Mouse (Mus musculus) midbrain, embryonic 14.5 days (tissue): ENCODE data around the gene Panx3. TPM values are rescaled to one million over a fixed set of nuclear protein-coding genes. Genes with fewer than 3 reads are reported as not detected.

Experiments used
- ATAC-seq: fragments of 200-750 bp; cut with Nextera tagmentation; 2 replicates; pipeline ENCODE4 v1.8.0; 2017; ENCODE audit warnings: moderate number of reproducible peaks, moderate library complexity; ENCODE audit not compliant: low FRiP score, low TSS enrichment
- DNase-seq: peaks from one replicate; pipeline ENCODE4 v3.0.0-alpha.2; 2015
- H3K27ac ChIP-seq: fragments of 300-500 bp; sonication (generic); replicated peaks from 2 replicates; pipeline ENCODE4 v1.5.1; 2014; ENCODE audit warnings: mild to moderate bottlenecking, low read depth, low read length, moderate library complexity
- H3K27me3 ChIP-seq: fragments of 300-500 bp; sonication (generic); 2 replicates; pipeline ENCODE4 v1.6.1; 2014; ENCODE audit warnings: low read length, control low read depth, mixed read lengths; ENCODE audit not compliant: control insufficient read depth, insufficient read depth
- H3K36me3 ChIP-seq: fragments of 300-500 bp; sonication (generic); 2 replicates; pipeline ENCODE4 v1.6.1; 2014; ENCODE audit warnings: low read length, control low read depth; ENCODE audit not compliant: control insufficient read depth, insufficient read depth
- H3K4me1 ChIP-seq: fragments of 300-500 bp; sonication (generic); 2 replicates; pipeline ENCODE4 v1.6.1; 2014; ENCODE audit warnings: mild to moderate bottlenecking, antibody characterized with exemption, low read length, control low read depth; ENCODE audit not compliant: control insufficient read depth, insufficient read depth
- H3K4me2 ChIP-seq: fragments of 300-500 bp; sonication (generic); 2 replicates; pipeline ENCODE4 v1.6.1; 2014; ENCODE audit warnings: mild to moderate bottlenecking, low read length, moderate library complexity
- H3K4me3 ChIP-seq: fragments of 300-500 bp; sonication (generic); replicated peaks from 2 replicates; pipeline ENCODE4 v1.5.1; 2014; ENCODE audit warnings: low read depth, low read length
- H3K9ac ChIP-seq: fragments of 300-500 bp; sonication (generic); replicated peaks from 2 replicates; pipeline ENCODE4 v1.6.1; 2014; ENCODE audit warnings: mild to moderate bottlenecking, low read length, moderate library complexity
- H3K9me3 ChIP-seq: fragments of 300-500 bp; sonication (generic); 2 replicates; pipeline ENCODE4 v1.6.1; 2016; ENCODE audit warnings: low read length, control low read depth, mixed read lengths; ENCODE audit not compliant: control insufficient read depth
- WGBS: fragments of 180-500 bp; shearing (Covaris S2); extraction: QIAGEN DNeasy Blood & Tissue Kit; methylation state at CpG from one replicate; pipeline ENCODE4 v1.1.7; 2014; 5-methylcytosine and 5-hydroxymethylcytosine counted together
- polyA plus RNA-seq: library from polyadenylated mRNA; unstranded; fragments of >200 nt; fragmentation: Nextera tagmentation; extraction: Ambion mirVana; gene quantifications from 2 replicates; pipeline ENCODE4 v1.2.1, GENCODE M21; 2014

The Panx3 gene
- polyA plus RNA-seq, 1 experiment from 2014 or later: not detected

DNA sequence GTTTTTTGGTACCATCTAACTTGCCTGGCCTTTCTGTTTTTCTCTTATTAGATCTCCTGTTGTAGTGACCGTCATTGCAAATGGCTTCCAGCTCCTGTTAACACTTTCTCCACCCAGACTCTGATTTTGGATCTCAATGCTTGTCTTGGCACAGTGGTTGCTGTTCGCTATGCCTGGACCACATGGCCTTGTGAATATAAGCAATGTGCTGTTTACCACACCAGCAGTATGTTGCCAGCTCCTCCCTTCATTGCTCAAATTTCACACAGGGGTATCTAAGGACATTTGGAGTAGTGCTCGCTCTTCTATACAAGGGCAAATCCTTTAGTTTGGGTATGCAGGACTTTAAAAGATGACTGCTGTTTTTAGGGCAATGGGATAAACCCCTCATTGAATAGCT lies 22.8 kb downstream of the Panx3 start:
- no peaks in the 10 kb centered on the region for H3K9me3 ChIP-seq
- no peak overlapping the region for H3K4me3 ChIP-seq
- no peak overlapping the region for H3K27ac ChIP-seq
- DNase-seq: no peak
- peaks cover 47% of the 10 kb centered on the region for H3K36me3 ChIP-seq
- no peaks in the 10 kb centered on the region for H3K4me1 ChIP-seq
- 92% methylated on average over 3 of the region's 3 CpGs for WGBS
- H3K27me3 ChIP-seq: no peaks in the 10 kb centered on the region
- no peak overlapping the region for H3K9ac ChIP-seq
- ATAC-seq: no peak
- H3K4me2 ChIP-seq: no peak overlapping the region

DNA sequence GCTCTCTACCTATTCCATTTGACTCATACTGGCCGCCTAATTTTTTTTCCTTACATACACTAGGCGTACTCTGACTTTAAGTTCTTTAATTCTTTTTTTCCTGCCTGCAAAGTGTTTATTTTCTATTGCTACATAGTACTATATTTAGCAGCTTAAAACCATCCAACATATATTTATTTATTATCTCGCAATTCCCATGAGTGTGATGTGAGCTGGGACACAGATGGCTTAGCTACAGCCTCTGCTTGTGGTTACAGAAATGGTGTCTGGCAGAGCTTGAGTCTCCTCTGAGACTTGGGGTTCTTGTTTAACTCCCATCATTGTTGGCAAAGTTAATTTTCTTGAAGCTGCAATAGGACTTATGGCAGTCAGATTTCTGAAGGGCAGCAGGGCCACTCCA lies 30.3 kb downstream of the Panx3 start:
- Histone ChIP-seq H3K4me3 (no peak overlapping the region), H3K27ac (no peak overlapping the region), H3K36me3 (no peaks in the 10 kb centered on the region), H3K4me2 (no peak overlapping the region), H3K9ac (no peak overlapping the region), H3K4me1 (no peaks in the 10 kb centered on the region), H3K27me3 (no peaks in the 10 kb centered on the region), H3K9me3 (no peaks in the 10 kb centered on the region)
- ATAC-seq (no peak), DNase-seq (no peak)
- WGBS: 90% methylated on average over 3 of the region's 3 CpGs

DNA sequence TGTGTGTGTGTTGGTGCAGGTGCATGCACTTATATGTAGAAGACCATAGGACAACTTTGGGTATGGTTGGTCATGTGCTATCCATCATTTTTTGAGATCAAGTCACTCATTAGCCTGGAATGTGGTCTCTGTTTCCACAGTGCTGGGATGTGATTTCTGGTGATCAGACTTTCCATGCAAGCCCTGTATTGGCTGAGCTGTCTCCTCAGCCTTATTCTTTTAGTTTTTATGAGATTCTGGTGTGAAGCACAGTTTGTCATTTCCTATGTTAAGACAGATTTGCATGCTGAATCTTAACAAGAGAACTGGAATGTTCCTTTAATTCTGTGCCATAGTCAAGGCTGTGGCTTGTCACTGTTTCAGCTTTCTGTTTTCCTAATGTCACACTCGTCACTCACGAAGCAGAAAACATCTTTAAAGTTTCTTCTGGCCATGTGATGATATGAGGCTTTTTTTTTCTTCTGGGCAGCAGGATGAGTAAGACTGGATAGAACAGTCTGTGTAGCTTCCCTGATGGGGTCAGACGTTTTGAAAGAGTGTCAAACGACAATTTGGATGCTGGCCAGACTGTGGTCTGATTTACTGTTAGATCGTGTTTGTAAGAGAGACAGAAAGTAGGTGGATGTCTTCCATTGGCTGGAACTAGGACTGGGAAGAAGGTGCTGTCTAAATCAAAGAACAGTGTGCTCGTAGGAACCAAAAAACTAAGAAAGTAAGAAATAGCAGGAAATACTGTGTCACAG lies 32.1 kb downstream of the Panx3 start:
- Histone ChIP-seq H3K4me2 (no peak overlapping the region), H3K27me3 (no peaks in the 10 kb centered on the region), H3K4me3 (no peak overlapping the region), H3K27ac (no peak overlapping the region), H3K36me3 (no peaks in the 10 kb centered on the region), H3K4me1 (no peaks in the 10 kb centered on the region), H3K9ac (no peak overlapping the region), H3K9me3 (no peaks in the 10 kb centered on the region)
- no peak for ATAC-seq
- WGBS: 53% methylated on average over 6 of the region's 6 CpGs
- DNase-seq: no peak

DNA sequence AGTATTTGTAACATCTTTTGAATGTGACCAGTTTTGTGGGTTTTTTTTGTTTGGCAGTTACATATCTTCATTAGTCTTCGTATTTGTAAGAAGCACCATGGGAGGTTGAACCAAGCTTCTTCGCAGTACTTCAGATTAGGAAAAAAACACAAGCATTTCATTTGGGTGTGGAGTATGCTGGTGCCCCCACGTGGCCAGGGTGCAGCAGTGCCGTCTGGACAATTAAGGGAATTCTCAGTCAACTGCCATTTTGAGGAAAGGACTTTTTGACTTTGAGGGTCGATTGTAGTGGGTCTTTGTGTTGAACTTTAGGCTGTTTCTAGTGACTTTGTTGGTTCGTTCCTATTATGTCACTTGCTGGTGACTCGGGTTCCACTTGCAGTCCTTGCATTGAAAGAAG lies 32.7 kb downstream of the Panx3 start:
- no peaks in the 10 kb centered on the region for H3K27me3 ChIP-seq
- no peaks in the 10 kb centered on the region for H3K4me1 ChIP-seq
- no peaks in the 10 kb centered on the region for H3K9me3 ChIP-seq
- DNase-seq: peak; percentile 79
- no peak overlapping the region for H3K4me2 ChIP-seq
- ATAC-seq: no peak
- H3K27ac ChIP-seq: no peak overlapping the region
- H3K36me3 ChIP-seq: no peaks in the 10 kb centered on the region
- 15% methylated on average over 7 of the region's 7 CpGs for WGBS
- no peak overlapping the region for H3K9ac ChIP-seq
- H3K4me3 ChIP-seq: no peak overlapping the region

DNA sequence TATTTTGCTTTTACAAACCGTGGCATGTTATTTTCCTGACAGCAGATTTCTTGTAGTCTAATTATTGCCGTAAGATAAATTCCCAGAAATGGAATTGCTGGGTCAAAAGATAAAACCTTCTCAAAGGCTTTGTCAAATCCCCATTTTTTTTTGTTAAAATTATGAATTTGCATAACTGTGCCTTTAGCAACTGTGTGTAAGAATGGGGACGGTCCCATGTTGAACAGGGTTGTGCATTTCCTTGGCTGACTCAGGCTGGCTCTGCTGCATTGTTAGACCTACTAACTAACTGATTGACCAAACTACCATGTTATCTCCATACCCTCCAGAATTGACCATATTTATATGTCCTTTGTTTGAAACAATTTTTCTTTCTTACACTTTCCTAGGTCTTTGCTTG lies 34.8 kb downstream of the Panx3 start:
- WGBS: 90% methylated on average over 3 of the region's 3 CpGs
- H3K9me3 ChIP-seq: no peaks in the 10 kb centered on the region
- H3K27ac ChIP-seq: no peak overlapping the region
- no peak overlapping the region for H3K9ac ChIP-seq
- H3K4me2 ChIP-seq: no peak overlapping the region
- no peak for DNase-seq
- H3K27me3 ChIP-seq: no peaks in the 10 kb centered on the region
- no peaks in the 10 kb centered on the region for H3K4me1 ChIP-seq
- no peak overlapping the region for H3K4me3 ChIP-seq
- H3K36me3 ChIP-seq: no peaks in the 10 kb centered on the region
- no peak for ATAC-seq

DNA sequence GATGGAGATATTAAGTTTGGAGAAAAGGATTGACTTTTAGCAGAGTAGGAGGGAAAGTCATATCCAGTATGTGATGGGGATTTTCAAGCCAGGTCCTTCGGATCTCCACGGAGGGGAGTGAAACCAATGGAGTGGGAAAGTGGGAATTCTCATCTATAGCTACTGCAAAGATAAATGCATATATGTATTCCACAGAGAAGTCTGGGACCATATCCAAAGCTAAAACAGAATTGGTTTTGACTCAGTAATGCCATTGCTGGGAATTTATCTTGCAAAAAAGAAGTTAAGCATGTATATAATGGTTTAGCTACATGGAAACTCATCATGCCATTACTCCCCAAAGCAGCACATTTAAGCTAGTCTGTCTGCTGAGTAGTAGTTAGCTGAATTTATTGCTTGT lies 36.7 kb downstream of the Panx3 start:
- Histone ChIP-seq H3K4me1 (no peaks in the 10 kb centered on the region), H3K27ac (no peak overlapping the region), H3K9me3 (no peaks in the 10 kb centered on the region), H3K4me3 (no peak overlapping the region), H3K36me3 (no peaks in the 10 kb centered on the region), H3K9ac (no peak overlapping the region), H3K4me2 (no peak overlapping the region), H3K27me3 (no peaks in the 10 kb centered on the region)
- WGBS: 89% methylated on average over 2 of the region's 2 CpGs
- DNase-seq (no peak), ATAC-seq (no peak)

DNA sequence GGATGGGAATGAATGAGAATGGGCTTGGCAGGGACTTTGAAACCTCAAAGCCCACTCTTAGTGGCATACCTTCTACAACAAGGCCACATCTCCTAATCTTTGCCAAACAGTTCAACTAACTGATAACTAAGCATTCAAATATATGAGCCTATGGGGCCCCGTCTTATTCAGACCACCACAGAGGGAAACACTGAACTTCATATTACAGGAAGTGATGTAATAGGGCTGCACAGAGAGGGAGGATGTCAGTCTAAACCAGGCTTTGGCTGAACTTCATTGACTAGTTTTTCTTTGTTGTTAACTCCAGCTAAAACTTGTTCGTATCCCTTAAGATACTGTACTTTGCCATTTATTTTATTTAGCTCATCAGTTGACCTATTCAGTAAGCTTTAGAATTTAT lies 39.1 kb downstream of the Panx3 start:
- Histone ChIP-seq H3K9ac (no peak overlapping the region), H3K27ac (no peak overlapping the region), H3K4me2 (no peak overlapping the region), H3K36me3 (no peaks in the 10 kb centered on the region), H3K27me3 (no peaks in the 10 kb centered on the region), H3K9me3 (no peaks in the 10 kb centered on the region), H3K4me3 (no peak overlapping the region), H3K4me1 (peaks cover 17% of the 10 kb centered on the region)
- no peak for DNase-seq
- WGBS: 89% methylated on average over 2 of the region's 2 CpGs
- ATAC-seq: no peak

DNA sequence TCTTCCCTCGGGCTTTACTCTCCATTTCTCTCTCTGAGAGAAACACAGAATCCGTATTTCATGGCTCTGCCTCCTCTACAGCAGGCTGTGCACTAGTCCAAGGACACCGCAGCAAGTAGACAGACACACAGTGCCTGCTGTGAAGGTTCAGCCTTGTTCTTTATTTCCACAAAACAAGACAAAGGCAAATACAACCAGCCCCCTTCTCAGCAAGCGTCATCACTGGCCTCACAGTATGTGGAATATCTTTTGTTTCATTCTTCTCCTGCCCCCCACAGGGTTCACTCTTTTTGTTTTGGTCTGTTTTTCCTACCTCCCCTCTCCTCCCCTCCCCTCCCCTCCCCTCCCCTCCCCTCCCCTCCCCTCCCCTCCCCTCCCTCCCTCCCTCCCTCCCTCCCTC lies 40.5 kb downstream of the Panx3 start:
- Histone ChIP-seq H3K36me3 (no peaks in the 10 kb centered on the region), H3K4me2 (no peak overlapping the region), H3K27me3 (no peaks in the 10 kb centered on the region), H3K27ac (no peak overlapping the region), H3K4me3 (no peak overlapping the region), H3K9me3 (no peaks in the 10 kb centered on the region), H3K9ac (no peak overlapping the region), H3K4me1 (peaks cover 17% of the 10 kb centered on the region)
- ATAC-seq (no peak), DNase-seq (no peak)
- WGBS: 32% methylated on average over 4 of the region's 4 CpGs

DNA sequence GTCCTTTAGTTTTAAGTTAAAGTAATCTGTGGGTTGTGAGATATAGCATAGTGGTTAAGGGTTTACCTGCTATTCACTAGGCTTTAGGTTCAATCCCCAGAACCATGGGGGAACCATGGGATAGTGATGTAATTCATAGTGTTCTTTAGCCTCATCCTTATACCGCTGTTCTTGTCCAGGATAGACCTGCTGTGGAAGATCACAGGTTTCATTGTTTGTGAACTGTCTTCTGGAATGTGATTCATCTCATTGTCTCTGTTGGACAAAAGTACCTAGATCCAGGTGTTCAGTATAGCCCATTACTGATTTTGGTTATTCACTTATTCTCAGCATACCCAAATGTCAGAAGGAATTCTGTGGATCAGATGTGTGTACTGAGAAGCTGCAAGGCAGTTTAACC lies 41.8 kb downstream of the Panx3 start:
- Histone ChIP-seq H3K27ac (no peak overlapping the region), H3K36me3 (no peaks in the 10 kb centered on the region), H3K4me3 (no peak overlapping the region), H3K9ac (no peak overlapping the region), H3K27me3 (no peaks in the 10 kb centered on the region), H3K9me3 (no peaks in the 10 kb centered on the region), H3K4me1 (peaks cover 17% of the 10 kb centered on the region), H3K4me2 (no peak overlapping the region)
- no peak for ATAC-seq
- 100% methylated on average over 1 of the region's 1 CpGs for WGBS
- no peak for DNase-seq
